Mouse (Mus musculus) thymus, postnatal 25 days (tissue): ENCODE measurements around the gene Ccl9.

ENCODE experiments used
- DNase-seq: peaks from one replicate; pipeline ENCODE4 v3.0.0; 2022

The Ccl9 gene

DNA sequence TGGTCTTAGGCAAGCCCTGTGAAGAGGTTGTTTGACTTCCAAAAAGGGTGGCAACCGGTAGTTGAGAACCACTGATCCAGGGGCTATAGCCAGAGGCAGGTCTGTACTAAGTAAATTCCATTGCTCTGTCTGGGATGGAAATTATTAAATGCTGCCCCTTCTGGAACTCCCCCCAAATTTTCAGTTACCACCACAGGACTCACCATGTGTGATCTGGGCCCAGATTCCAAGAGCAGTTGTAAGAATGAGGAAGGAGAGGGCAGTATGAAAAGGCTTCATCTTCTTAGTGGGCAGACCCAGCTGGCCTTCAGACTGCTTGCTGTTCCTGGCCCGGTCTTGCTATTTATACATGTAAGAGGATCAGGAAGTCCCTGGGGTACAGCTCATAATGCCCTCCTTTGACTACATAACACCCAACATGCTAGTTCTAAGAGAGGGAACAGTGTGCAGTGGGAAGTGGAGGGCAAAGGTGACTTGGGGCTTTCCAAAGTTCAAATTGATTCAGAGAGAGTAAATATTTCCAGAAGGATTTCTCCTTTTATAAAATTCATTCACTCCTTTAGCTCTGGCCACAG, at the start of gene Ccl9:
TSS of gene Ccl9 (minus strand) at position 451 of the 575 bp plus-strand sequence.
- no peak for DNase-seq

DNA sequence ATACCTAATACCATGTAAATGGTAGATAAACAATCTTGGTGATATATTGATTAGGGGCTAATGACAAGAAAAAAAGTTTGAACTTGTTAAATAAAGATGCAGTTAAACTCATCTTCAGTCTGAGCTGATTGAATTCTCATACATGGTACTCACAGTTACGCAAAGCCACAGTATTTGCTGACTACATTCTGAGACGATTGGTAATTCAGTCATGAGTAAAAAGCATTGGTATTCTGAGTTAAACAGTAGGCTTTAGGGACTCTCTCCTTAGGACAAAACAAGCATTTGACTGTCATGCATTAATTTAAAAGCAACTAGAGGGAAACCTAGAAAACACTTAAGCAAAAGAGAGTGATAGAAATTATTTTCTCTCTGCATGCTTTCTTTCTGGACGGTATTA, 45.1 kb upstream of the Ccl9 start:
- no peak for DNase-seq

DNA sequence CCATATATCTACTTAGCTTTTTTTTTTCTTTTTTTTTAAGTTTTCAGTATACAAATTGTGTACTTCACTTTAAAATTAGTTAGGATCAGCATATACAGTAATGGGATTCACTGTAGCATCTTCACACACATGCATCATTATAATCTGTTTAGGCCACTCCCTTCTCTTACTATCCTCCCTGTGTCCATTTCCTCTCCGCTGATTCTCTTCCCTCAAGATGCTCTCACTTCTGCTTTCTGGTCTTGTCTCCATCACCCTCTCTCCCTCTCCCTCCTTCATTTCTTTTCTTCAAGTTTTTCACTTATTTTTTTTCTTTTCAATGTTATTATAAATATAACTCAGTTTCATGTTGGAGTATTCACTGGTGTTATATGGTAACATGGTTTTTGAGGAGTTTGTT, 40.6 kb upstream of the Ccl9 start:
- no peak for DNase-seq

DNA sequence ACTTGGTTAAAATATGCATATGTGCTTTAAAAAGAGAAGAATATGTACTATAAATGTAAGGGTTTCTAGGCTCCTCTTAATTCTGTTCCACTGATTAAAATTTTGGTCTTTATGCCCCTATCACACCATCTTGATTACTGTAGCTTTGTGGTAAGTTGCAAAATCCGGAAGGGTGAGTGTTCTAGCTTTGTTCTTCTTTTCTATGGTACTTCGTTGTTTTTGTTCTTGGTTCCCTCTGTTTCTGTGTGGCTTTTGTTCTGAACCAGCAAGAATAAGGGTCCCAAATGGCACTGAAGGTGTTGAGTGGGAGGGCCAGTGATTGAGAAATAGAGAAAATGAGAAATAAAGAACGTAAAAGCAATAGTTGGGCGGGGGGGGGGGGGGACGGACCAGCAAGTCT, 39.8 kb upstream of the Ccl9 start:
- no peak for DNase-seq

DNA sequence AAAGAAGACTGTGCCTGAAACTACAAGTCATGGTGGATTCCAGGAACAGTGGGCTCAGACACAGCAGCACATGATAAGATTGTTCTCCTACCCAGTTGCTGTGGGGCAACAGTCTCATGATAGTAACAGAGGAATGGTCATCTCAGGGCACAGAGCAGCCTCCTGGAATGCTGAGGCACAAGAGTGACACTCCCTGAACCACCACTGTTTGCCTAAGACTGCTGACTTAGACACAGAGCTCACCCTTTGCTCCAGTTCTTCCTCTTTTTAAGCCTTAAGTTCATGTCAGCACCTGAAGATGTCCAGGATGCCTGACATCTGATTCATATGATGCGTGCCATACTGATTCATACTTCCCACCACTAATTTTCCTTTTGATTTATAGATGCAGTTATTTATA, 38.1 kb upstream of the Ccl9 start:
- DNase-seq, result no peak

DNA sequence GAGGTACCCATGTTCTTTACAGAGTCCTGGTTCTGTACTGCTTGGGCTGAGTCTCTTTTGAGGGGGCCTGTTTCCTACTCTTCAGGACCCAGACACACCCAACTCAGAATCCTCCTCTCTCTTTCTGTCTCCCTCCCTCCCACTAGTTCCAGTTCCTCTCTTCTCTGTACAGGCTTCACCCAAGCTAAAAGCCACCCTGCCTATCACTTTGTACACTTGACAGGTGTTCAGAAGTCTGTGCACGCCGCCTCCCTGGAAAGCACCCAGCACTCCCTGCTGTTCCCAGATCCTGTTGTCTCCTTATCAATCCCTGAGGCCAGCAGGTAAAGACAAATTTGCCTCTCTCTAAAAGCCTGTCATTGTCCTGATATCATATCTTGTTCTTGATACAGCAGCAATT, 32.5 kb upstream of the Ccl9 start:
- no peak for DNase-seq

DNA sequence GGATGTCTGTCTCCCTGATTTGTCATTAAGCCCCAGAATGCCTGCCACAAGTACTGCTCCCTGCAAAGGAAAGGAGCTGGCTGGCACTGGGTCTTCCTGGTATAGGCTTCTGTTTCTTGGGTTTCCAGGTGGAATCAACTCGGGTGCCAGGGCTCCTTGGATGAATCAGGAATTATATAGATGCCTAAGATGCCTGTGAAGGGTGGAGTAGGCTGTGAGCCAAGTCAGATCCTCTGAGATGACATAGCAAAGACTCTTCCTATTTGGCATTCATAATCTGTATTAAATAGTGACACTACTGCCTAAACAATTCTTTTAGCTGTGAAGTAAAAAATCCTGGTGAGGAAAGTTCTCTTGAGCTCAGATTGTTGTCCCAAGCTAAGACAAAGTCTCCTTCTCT, 28.0 kb upstream of the Ccl9 start:
- DNase-seq, result no peak

DNA sequence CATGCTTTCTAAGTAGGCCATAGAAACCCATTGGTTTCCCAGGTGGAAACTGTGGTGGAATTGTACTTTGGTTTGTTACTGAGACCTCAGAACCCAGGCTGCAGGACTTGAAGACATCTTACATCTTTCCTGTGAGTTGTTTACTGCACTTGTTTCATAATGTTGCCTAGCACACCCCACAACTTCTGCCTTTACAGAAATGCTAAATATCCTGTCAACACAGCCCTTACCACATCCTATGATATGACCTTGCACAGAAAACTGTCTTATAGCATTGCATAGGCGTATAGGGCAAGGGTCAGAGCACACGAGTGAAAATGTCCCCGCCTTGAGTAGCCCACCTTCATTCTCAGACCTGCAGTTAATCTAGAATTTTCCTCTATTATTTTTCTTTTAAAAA, 27.1 kb upstream of the Ccl9 start:
- DNase-seq, result no peak

DNA sequence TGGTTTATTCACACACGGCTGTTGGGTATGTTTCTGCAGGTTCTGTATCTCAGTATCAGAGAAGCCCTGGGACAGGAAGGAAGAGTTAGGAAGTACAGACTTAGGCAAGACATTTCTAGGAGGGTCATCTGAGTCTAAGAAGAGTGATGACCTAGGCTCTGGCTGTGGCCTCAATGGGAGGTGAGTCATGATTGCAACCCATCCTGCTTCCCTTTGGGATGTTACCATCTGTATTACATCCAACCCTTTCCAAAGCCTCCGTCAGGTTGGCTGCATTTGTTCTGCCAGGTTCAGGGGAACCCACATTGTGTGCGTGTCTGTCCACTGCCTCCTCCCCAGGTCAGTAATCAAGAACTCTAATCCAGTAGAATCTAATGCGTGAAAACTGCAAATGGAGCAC, 26.3 kb upstream of the Ccl9 start:
- no peak for DNase-seq

DNA sequence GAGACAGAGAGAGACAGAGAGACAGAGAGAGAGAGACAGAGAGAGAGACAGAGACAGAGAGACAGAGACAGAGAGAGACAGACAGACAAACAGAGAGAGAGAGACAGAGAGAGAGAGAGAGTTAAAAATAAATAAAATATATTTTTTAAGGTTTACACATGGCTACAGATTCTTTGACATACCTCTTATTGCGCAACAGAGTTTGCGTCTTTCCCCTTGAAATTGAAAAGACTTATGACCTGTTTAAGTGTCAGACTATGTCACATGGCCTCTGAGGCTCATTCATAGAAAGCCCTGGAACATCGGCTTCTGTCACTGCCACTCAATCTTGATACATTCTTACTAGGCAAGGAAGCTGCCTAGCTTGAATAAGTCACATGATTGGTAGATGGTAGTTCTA, 25.0 kb upstream of the Ccl9 start:
- DNase-seq, result no peak

DNA sequence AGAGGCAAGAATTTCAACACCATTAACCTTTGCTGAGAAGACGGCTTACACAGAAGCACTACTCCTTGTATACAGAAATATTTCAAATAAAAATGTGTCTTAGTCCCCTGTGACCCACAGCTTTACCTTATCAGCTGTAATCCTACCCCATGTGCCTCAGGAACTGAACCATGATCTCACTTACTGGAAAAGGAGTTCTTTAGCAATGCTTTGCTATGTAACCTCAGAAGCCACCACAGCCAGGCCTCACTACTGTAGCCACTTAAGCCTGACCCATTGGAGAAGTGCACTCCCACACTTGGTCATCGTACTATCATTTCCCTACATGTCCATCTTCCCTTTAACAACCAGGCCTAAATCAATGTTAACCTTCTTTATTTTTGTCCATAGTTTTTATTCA, 22.1 kb upstream of the Ccl9 start:
- DNase-seq, result no peak

DNA sequence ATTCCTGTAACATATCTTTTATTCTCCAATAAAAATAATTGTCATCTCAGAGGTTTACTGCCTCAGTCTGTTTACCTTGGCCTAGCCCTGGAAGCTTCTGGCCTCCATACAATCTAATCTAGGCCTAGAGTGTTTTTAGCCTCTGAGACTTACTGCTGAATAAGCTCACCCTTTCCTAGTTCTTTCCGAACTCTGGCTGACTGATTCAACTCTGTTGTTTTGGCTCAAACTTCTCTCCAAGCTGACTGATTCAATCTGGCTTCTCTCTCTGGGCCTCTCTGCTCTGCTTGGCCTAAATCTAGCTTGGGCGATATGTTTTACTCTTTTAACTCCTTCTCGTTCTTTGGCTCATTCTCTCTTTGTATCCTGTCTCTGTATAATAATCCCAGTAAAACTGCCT, 20.6 kb upstream of the Ccl9 start:
- no peak for DNase-seq

DNA sequence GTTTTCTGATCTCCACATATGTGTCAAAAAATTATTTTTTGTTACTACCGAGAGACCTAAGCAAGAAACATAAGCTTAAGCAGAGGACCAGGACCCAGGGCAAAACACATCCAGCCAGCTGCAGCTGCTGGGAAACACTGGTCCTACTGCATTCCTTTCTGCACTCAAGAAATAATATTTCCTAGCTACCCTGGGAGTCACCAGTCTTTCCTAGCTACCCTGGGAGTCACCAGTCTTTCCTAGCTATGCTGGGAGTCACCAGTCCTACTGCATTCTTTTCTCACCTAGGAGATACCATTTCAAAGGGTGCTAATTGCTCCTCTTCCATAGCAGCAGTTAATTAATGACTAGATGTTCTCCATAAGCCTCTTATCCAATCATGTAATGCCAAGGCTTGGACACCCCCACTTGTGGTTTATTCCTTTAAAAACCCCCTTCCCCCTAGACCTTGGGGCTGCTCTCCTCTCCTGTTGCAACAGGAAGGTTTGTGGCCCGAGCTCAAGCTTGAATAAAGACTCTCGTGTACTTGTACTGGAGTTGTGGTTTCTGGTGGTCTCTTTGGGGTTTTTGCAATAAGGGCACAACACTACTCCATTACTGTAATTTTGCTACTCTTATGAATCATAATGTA, 19.9 kb upstream of the Ccl9 start:
- no peak for DNase-seq

DNA sequence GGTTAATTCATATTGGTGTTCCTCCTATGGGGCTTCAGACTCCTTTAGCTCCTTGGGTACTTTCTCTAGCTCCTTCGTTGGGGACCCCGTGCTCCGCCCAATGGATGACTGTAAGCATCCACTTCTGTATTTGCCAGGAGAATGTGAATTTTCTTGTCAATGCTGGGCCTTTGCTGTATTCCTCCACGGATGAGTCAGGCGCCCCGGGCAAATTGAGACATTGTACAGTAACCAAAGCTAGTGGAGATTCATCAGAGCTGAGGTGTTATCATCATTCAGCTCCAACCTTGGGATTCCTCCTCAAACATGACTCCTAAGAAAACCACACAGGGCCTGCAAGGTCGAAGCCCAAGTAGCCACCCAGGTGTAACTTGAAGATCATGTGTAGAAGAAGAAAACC, 19.4 kb upstream of the Ccl9 start:
- no peak for DNase-seq

DNA sequence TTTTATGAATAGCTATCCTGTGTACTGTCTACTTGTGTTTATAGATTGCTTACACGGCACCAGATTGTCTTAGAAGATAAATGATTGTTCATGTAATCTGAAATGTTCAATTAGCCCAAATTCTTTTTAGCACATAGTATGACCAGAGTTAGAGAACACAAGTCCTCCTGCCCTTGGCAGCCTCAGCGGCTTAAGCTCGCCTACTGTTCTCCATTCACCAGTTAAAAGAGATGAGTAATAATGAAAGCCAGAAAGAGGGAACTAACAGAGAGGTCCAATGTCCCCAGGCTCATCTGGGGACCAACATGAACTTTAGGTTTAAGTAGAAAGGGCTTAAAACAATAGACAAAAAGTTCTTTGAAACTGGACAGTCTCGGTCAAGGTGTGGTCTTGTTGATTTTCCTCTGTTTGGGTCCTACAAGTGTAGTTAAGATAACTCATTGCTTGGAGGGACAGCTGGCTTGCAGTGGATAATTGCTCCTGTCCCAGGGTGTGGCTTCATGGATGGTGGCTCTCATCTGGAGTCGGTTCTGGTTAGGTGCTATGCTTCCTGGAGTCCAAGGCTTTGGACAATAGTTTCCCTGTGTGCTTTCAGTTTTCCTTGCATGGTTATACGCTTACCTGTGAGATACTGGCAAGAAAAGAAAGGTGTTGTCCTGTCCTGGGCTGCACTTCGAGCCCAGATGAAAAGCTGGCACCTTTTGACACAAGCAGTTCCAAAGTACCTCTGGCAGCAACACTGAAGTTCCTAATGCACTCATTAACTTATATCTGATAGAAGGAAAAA, 17.4 kb upstream of the Ccl9 start:
- no peak for DNase-seq

DNA sequence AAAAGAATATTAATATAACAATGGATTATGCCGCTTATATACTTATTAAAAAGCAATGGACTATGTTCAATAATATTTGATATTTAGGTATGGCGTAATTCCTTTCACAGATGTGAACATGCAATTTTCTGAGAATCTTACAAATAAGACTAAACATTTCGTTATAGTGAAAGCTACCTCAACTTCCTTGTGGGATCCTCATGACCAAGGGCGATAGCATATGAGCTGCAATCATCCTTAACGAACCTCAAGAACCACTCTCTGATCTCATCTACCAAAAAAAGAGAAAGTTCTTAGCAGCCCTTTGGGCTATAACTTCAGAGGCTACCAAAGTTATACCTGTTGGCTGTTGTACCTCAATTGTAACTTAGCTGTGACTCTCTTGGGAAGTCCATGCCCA, 15.0 kb upstream of the Ccl9 start:
- no peak for DNase-seq

DNA sequence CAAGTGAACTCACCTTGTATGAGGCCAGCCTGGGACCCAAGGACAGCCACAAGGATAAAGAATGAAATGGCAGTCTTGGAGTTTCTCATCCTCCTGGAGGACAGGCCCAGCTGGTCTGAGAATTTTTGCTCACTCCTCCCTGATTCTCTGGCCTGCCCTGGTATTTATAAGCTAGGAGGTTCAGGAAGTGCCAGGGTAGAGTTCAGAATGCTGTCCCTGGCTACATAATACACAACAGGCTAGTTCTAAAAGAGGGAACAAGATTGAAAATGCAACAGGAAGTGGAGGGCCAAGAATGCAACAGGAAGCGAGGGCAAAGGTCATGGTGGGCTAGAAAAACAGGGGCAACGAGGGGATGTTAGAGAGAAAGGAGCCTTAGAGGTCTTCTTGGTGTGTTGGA, 14.4 kb upstream of the Ccl9 start, which contains the start of gene Ccl6:
TSS of gene Ccl6 (minus strand) at position 235 of the 400 bp plus-strand sequence.
- DNase-seq, result no peak

DNA sequence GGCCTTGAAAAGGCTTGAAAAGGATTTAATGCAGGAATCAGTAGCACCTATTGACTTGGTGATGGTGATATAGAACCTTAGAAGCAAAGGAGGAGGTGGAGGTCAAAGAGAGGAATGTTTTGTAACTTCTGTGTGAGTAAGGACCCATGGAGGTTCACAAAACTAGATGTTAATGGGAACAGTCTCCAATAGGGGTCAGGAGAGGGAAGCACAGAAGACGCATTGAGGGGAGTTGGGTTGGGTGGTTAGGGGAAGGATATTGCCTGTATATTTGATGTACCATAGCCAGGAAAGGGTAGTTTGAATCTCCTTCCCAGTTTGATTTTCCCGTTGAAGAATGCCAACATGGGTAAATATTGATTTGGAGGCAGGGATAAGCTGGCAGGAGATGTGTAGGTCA, 5.8 kb upstream of the Ccl9 start:
- DNase-seq, result no peak

DNA sequence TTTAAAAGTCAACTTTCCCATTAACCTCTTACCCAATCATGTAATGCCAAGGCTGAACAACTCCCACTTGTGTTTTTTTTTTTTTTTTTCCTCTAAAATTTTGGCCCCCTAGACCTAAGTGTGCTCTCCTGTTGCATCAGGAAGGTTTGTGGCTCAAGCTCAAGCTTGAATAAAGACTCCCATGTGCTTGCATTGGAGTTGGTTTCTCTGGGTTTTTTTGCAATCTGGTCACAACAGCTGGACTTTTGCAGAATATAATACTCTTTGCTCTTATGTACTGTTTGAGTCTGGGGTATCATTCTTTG, 5.0 kb upstream of the Ccl9 start:
- no peak for DNase-seq

DNA sequence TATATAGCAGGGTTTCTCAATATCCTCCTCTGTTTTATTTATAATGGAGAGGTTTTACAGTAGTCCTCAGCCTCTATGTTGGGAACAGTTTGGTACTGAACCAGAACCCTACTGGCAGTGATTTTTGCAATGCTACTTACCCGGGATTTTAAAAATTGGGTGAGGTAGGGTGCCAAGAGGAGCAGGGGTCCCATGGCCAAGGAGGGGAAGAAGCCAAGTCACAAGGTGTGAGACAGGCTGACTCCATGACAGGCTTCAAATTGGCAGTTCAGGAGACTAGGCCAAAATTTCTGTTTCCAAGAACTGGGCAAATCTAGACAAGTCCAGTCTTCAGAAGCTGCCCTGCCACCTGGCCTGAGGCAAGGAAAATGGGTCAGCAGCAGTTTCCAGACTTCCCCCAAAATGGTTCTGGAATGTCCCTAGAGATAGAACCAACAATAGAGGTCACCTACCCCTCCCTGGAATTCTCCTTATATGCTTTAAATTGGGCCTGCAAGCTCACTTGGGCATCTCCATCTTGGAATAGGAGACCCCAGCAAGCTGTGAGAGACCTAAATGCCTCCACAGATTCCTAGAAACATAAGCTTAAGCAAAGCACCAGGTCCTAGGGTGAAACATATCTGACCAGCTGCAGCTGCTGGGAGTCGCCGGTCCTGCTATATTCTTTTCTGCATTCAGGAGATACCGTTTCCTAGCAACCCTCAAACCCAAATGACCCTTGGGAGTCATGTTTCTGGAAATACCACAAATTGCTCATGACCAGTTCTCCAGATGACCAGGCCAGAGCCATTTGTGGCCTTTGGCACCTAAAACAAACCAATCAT, 4.4 kb upstream of the Ccl9 start:
- no peak for DNase-seq

DNA sequence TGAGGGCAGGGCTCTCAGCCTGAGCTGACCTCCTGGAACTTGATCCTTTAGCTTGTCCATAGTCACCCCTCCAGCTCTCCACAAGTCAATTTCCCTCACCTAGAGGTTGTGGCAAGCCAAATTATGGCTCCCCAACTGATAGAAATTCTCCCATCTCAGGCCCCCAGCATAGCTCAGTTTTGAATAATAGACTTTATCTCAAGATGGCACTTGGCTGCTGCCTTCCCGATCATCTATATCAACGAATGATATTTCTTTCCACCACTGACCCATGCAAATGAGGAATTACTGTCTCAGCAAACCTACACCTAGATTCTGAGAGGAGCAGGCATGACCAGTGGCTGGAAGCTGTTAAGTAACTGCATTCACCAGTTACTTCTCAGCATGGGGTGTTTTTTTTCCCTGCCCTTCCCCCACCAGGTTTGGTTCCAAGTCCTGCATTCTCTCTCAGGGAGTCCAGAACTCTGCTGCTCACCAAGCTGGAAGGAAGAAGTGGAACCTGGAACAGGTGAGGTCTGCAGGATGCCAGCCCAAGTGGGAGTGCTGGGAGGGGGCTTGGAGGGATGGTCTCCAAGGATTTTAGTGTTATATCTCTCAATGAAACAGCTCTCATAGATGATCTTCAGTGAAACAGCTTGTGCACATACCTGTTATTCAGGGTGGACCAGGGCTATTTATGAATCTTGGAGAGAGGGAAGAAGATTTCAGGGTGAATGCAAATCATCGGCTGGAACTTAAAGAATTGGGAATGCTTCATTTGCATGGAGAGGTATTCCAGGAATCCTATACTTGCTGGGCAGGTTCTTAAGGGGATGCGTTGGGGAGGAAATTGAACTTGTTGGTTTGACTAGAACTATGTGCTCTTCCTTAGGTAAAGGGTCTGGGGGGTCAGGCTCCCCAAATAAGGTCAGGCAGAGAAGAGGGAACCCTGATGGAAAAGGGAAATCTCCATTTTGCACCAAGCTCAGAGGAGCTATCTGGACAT, 3.5 kb upstream of the Ccl9 start:
- no peak for DNase-seq

DNA sequence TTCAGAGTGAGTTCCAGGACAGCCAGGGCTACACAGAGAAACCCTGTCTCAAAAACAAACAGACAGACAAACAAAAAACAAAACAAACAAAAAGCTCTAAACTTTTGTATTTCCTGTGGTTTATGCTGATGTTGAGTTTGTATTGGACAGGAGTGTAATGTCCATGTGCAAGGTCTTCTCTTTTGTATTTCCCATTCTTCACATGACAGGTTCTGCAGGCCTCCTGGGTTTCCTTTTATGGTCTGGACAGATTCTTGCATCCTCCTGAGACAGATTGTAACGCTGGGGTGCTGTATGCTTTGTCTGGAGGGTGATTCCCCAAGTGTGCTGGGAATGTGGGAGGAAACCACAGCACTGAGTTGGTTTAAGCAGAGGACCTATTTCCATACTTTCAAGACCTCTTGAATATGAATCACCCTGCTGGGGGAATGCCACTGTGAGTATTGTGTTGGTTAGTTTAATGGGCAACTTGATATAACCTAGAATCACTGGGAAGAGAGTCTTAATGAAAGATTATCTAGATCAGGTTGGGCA, 2.3 kb upstream of the Ccl9 start:
- no peak for DNase-seq
